Mouse (Mus musculus) MEL-GATA-1-ER (cell line): ENCODE results near the gene Hcfc1r1.

Experiments
- DNase-seq: peaks from one replicate; pipeline ENCODE4 v3.0.0-alpha.2; 2012; ENCODE audit warnings: low read depth; ENCODE audit errors: extremely low read depth

Hcfc1r1 gene

DNA sequence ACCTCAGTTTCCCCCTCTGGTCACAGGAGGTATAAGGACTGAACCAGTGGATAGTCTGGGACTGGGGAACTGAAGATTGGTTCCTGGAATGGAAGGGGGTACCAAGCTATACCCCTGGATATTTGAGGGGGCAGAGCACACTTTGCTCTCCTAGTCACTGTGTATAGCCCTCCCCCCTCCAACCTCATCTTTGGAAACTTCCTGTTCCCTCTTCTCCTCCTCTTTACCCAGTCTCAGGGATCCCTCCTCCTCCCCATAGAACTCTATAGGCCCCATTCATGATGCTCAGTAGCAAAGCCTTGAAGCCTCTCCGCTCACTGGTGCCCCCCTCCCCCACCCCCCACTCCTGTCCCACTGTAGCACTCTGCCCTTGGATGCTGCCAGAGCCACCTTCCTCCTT lies 46.1 kb downstream of the Hcfc1r1 start:
- no peak for DNase-seq

- no peak for DNase-seq
These were observed 48.5 kb downstream of the Hcfc1r1 start for GRCm38 (mm10) chr17:23721886-23722285.

DNA sequence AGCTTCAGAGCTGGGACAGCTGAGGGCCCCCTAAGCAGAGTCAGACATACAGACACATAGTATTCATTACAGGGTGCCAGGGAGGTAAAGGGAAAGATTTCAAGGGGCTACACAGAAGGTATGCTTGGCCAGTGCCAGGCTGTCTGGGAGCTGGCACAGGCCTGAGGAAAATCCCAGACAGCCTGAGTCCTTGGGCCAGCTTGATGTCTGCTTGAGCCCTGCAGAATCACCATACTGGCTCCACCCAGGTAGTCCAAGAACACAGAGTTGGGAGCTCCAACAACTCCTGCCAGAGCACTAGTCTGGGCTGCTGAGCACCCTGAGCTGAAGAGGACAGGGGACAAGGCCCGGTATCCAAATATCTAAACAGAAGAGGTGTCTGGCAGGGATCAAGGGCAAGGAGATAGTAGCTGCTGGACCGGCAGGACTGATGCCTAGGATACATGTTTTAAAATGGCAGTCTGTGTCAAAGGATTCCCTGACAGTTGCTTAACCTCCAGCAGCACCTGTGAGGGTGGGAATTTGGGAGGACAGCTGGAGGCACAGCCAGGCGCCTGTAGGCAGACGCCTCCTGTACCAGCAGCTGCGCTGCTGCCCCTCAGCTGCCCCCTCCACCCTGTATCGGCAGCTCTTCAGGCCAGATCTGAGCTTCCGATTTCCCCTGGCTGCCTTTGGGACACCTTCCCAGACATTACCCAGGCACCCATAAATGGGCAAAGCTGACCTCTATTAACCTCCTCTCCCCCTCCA lies 49.2 kb downstream of the Hcfc1r1 start, which contains the start of gene 1520401A03Rik:
Gene 1520401A03Rik (minus strand): TSS at position 408 of the 750 bp plus-strand sequence.
- no peak for DNase-seq
